Mouse (Mus musculus) stomach, postnatal 0 days (tissue): ENCODE data around the gene Tnfaip8l2.

Experiments used
- CTCF ChIP-seq: IDR thresholded peaks from 2 replicates; pipeline ENCODE4 v1.5.1; 2016; ENCODE audit warnings: antibody characterized with exemption, low read depth, mild to moderate bottlenecking, moderate library complexity
- EP300 ChIP-seq: optimal IDR thresholded peaks from 2 replicates; pipeline ENCODE3; 2016; ENCODE audit warnings: antibody characterized with exemption

- no peak for TF ChIP-seq CTCF
- no peak for TF ChIP-seq EP300
Observed at GRCm38 (mm10) chr3:95141474-95141873, 686 bp downstream of the Tnfaip8l2 start.
